Mouse (Mus musculus) frontal cortex, adult (tissue): ENCODE data around the gene Cep170.
"Not testable (repeated sequence)": the region's sequence is repeated elsewhere in the genome, so short reads cannot be mapped to it uniquely, and the experiment has no call there.

ENCODE experiments used
- ATAC-seq: cut with Nextera tagmentation; 2 replicates; pipeline ENCODE4 v1.9.2; 2017; ENCODE audit warnings: mild to moderate bottlenecking, moderate library complexity, mixed read lengths; ENCODE audit not compliant: low TSS enrichment

Gene Cep170

GRCm38 (mm10) chr1:176814036-176814420 lies at the start of gene Cep170:
Gene Cep170, minus strand, starts transcription at chr1:176814067.
- peak; percentile 64 for ATAC-seq

GRCm38 (mm10) chr1:176861981-176862644 lies 48.2 kb upstream of the Cep170 start:
- ATAC-seq: peak; percentile 85

GRCm38 (mm10) chr1:176852813-176853590 lies 39.1 kb upstream of the Cep170 start:
- no peak for ATAC-seq

GRCm38 (mm10) chr1:176851401-176851800 lies 37.5 kb upstream of the Cep170 start:
- ATAC-seq: peak; percentile 96

GRCm38 (mm10) chr1:176849377-176849776 lies 35.5 kb upstream of the Cep170 start:
- no peak for ATAC-seq

- ATAC-seq: no peak
Measured at GRCm38 (mm10) chr1:176848613-176849290, 34.9 kb upstream of the Cep170 start.

- no peak for ATAC-seq
Measured at GRCm38 (mm10) chr1:176847118-176847859, 33.4 kb upstream of the Cep170 start.

- peak; percentile 93 for ATAC-seq
Measured at GRCm38 (mm10) chr1:176845082-176845977, 31.5 kb upstream of the Cep170 start.

- not testable (repeated sequence) for ATAC-seq
Measured at GRCm38 (mm10) chr1:176836562-176836961, 22.7 kb upstream of the Cep170 start.

GRCm38 (mm10) chr1:176835501-176836294 lies 21.8 kb upstream of the Cep170 start:
- no peak for ATAC-seq

GRCm38 (mm10) chr1:176834880-176835279 lies 21.0 kb upstream of the Cep170 start:
- no peak for ATAC-seq

- no peak for ATAC-seq
Measured at GRCm38 (mm10) chr1:176833948-176834347, 20.1 kb upstream of the Cep170 start.

GRCm38 (mm10) chr1:176833257-176833656 lies 19.4 kb upstream of the Cep170 start:
- no peak for ATAC-seq

GRCm38 (mm10) chr1:176832607-176833006 lies 18.7 kb upstream of the Cep170 start:
- ATAC-seq: no peak

- no peak for ATAC-seq
Measured at GRCm38 (mm10) chr1:176832071-176832470, 18.2 kb upstream of the Cep170 start.

GRCm38 (mm10) chr1:176828666-176829065 lies 14.8 kb upstream of the Cep170 start:
- peak; percentile 35 for ATAC-seq

- ATAC-seq: peak; percentile 67
Measured at GRCm38 (mm10) chr1:176827945-176828485, 14.1 kb upstream of the Cep170 start.

GRCm38 (mm10) chr1:176827365-176827764 lies 13.5 kb upstream of the Cep170 start:
- peak; percentile 69 for ATAC-seq

- no peak for ATAC-seq
Measured at GRCm38 (mm10) chr1:176826931-176827330, 13.1 kb upstream of the Cep170 start.

- no peak for ATAC-seq
Measured at GRCm38 (mm10) chr1:176826186-176826585, 12.3 kb upstream of the Cep170 start.
